Mouse (Mus musculus) CD4-positive, CD25-positive, alpha-beta regulatory T cell, adult 4 months (primary cell): ENCODE results near the gene Cyp2d11. TPM values are rescaled to one million over a fixed set of nuclear protein-coding genes. Genes with fewer than 3 reads are reported as not detected.
"Not testable (repeated sequence)": the region's sequence is repeated elsewhere in the genome, so short reads cannot be mapped to it uniquely, and the experiment has no call there.

Source experiments
- ATAC-seq: one replicate; pipeline ENCODE4 v1.8.0; 2017
- polyA plus RNA-seq, 2 experiments: library from polyadenylated mRNA; unstranded; fragments of 100-300 nt; shearing (Covaris generic); gene quantifications; one replicate each; pipeline ENCODE4 v1.2.1; 2017

The Cyp2d11 gene
- not detected for polyA plus RNA-seq

DNA sequence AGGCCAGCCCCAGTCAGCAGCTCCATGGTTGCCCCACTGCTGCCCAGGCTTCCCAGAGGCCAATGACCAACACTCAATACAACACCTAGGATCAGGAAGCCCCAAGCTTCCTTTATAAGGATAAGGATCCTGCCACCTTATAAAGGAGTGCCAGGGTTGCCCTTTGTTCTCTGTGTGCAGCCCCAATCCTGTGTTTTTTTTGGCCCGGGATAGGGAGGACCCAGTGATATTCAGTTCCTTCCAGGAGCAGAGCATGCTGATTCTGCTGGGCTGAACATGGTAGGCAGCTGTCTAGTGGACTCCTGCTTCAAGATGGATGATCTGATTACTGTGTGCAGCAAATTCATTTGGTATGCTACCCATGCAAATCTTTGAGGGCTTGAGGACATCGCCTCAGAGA is at the start of gene Cyp2d11:
TSS of gene Cyp2d11 (minus strand) at position 101 of the 400 bp plus-strand sequence.
- not testable (repeated sequence) for ATAC-seq

DNA sequence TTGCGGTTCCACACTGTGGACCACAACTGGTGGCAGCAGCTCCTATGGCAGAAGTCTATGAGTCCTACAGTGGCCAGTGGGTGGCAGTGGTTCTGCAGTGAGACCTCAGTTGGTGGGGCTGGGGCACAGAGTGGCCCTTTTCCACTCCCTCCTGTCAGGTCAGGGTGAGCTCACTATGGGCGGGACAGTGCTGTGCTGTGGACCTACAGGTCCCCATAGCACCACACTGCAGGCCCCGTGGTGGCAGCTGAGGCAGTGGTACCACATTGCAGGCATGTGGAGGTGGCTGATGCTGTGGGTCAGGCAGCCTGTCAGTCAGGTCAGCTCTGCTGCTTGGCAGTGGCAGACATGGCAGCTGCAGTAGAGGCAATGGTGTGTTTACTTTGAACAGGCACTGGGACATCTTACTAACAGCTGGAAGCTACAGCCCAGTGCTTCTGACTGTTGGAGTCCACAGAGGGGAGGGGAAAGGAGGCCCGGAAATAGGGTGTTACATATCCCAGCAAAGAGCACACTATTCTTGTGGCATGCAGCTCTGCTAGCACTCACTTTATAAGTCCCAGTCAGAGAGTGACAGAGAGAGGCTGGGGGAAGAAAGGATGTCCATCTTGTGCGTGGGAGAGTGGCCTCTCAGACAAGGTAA is 44.3 kb upstream of the Cyp2d11 start:
- ATAC-seq = no peak

DNA sequence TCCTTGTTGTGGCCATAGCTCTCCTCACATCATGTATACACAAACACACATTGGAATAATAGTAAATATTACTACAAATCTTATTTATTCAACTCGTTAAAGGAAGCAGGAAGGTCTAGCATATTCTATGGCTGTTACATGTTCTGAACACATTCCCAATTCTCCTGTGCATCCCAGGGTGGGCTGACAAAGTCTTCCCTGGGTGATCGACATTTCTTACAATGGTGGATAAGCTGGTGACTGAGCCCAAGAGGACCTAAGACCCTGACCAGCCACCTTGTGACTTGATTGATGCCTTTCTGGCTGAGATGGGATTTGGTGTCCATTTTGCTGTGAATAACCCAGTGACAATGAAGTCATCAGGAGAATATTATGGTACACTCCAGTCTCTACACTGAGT is 41.8 kb upstream of the Cyp2d11 start:
- ATAC-seq = no peak

GRCm38 (mm10) chr15:82435011-82435410 is 41.2 kb upstream of the Cyp2d11 start:
- ATAC-seq = no peak

- ATAC-seq = no peak
Observed at GRCm38 (mm10) chr15:82434541-82434940, 40.7 kb upstream of the Cyp2d11 start.

DNA sequence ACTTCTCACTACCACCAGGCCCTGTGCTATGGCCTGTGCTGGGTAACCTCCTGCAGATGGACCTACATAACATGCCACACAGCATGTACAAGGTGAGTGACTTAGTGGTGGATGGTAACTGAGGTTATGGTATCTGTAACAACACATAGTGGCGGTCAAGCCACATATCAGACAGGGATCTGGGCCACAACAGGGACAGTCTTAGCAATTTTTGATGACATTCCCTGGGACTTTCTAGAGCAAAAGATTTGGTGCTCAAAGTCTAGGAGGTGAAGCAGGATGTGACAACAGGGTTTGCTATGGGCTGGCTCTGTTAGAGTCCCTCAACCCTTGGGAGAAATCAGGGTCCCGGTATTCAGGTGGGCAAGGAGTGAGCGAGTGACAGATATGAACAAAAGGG is 39.8 kb upstream of the Cyp2d11 start:
- ATAC-seq = no peak

- ATAC-seq = no peak
Observed at GRCm38 (mm10) chr15:82433137-82433536, 39.3 kb upstream of the Cyp2d11 start, which contains the start of gene Cyp2d9. Gene Cyp2d9, plus strand, starts transcription at chr15:82433437.

- ATAC-seq = no peak
Observed at GRCm38 (mm10) chr15:82423471-82423870, 29.6 kb upstream of the Cyp2d11 start.

DNA sequence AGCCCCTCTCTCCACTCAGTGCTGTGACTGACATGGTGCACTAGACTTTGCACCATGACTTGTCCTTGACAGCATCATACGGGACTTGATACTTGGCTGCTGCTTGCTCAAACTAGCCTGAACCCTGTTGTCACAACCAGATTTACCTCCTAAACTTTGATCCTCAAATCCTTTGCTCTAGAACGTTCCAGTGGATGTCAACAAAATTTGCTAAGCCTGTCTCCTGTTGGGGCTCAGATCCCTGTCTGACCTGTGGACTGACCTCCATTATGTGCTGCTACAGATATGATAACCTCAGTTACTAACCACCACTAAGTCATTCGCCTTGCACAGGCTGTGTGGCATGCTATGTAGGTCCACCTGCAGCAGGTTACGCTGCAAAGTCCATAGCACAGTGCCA is 29.1 kb upstream of the Cyp2d11 start:
- ATAC-seq = no peak

GRCm38 (mm10) chr15:82418616-82419015 is 24.8 kb upstream of the Cyp2d11 start:
- ATAC-seq = no peak

DNA sequence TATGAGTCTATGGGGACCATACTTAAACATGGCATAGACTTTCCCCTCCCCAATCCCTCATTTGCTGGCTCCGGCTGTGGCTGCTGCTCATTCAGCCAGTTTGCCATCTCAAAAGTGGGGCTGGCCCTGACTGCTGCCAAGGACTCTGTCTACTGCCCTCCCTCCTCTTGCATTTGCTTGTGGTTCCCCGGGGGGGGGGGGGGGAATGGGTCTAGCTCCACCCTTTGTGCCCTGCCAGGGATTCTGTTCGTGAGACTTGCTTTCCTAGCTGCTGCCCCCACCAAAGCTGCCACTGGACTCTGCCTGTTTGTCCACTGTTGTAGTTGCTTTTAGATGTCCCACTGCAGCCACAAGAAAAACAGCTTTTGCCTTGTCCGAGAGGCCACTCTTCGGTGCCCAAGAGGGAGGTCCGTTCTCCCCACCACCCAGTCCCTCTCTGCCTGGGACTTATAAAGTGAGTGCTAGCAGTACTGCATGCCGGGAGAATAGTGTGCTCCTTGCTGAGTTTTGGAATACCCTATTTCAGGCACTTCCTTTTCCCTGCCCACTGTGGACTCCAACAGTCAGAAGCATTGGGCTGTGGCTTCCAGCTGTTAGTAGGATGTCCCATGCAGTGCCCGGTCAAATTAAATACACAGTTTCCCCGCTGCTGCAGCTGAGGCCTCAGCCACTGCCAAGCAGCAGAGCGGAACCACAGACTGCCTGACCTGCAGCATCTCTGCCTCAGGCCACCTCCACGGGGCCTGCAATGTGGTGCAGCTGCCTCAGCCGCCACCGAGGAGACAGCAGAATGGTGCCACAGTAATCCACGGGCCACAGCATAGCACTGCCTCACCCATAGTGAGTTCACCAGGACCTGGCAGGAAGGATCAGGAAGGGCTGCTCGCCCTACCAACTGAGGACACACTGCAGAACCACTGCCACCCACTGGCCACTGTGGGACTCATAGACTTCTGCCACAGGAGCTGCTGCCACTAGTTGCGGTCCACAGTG is 23.3 kb upstream of the Cyp2d11 start:
- ATAC-seq = peak; percentile 93

- no peak for ATAC-seq
Observed at GRCm38 (mm10) chr15:82407536-82407935, 13.7 kb upstream of the Cyp2d11 start.

GRCm38 (mm10) chr15:82406981-82407380 is 13.2 kb upstream of the Cyp2d11 start, which contains the start of gene Cyp2d10:
Gene Cyp2d10, minus strand, starts transcription at chr15:82407195.
- no peak for ATAC-seq

DNA sequence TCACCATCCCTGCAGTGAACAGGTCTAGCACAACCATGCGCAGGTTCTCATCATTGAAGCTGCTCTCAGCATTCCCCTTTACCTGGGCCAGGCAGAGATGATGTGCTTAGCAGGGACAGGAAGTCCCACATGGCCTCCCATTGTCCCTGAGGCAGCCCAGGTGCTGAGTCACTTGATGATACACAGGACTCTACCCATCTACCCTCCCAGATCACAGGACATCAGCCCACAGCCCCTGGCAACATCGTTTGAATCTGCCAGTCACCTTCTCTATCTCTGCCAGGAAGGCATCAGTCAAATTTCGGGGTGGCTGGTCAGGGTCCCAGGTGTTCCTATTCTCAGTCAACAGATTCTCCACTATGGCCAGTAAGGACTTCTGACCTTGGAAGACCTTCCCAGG is 10.3 kb upstream of the Cyp2d11 start:
- ATAC-seq = no peak

DNA sequence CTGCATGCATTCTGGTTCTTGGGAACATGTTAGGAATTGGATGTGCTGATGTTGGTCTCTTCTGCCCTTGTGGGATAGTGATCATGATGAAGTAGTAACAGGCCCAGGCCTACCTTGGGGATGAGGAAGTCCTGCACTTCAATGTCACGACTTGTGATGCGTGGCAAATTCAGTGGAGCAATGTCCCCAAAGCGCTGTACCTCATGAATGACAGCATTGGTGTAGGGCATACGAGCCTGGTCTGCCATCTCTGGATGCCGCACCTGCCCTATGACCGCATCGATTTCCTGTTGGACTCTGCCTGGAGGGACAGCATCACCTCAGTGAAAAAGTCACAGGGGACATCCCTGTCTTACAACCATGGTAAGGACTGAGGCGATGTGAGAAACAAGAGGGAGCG is 9.8 kb upstream of the Cyp2d11 start:
- ATAC-seq = no peak

DNA sequence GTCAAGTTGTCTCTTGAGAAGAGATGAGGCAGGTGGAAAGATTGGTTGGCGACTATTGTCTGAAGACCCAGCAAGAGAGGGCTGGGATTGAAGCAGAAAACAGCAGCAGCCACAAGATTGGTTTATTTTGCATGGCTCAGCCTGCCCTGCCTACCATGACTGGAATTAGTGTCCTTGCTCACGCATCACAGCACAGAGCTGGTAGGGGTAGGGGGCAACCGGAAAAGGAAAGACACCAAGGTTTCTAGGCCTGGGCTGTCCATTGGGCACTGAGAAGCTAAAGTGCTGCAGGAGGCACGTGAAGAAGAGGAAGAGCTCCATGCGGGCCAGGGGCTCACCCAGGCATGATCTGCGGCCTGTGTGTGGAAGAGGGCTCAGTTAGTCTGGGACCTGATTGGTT is 8.9 kb upstream of the Cyp2d11 start:
- ATAC-seq = no peak

GRCm38 (mm10) chr15:82402106-82402505 is 8.3 kb upstream of the Cyp2d11 start:
- no peak for ATAC-seq

GRCm38 (mm10) chr15:82401516-82401915 is 7.7 kb upstream of the Cyp2d11 start:
- ATAC-seq = no peak

DNA sequence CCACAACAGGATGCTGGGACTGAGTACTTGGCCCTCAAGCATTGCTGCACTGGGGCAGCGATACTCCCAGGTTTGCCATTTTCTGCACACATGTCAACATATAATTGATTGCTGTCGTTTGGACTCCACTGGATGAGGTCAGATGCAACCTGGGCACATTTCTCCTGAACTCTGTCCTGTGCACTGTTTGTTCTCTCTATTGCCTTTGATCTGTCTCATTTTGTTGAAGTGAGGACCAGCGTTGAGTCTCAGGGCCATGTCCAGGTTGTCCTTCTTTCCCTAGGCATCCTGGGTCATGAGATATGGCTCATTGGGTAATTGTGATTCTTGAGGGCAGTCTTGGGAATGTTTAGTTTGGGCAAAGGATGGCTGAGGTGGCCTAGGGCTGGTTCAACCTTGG is 2.1 kb upstream of the Cyp2d11 start:
- not testable (repeated sequence) for ATAC-seq

GRCm38 (mm10) chr15:82389916-82390315 is 3.9 kb downstream of the Cyp2d11 start:
- not testable (repeated sequence) for ATAC-seq

- no peak for ATAC-seq
Observed at GRCm38 (mm10) chr15:82385729-82386128, 8.1 kb downstream of the Cyp2d11 start.

- ATAC-seq = no peak
Observed at GRCm38 (mm10) chr15:82382441-82382840, 11.4 kb downstream of the Cyp2d11 start.

- ATAC-seq = peak; percentile 21
Observed at GRCm38 (mm10) chr15:82380714-82381062, 13.1 kb downstream of the Cyp2d11 start.
